Mouse (Mus musculus) pancreas, adult 10 weeks (tissue): ENCODE results near the gene 0610040J01Rik. TPM values are rescaled to one million over a fixed set of nuclear protein-coding genes. Genes with fewer than 3 reads are reported as not detected.

Experiments
- polyA plus RNA-seq: library from polyadenylated mRNA; stranded (reverse); fragments of 350-450 nt; fragmentation: Illumina TruSeq; extraction: RNeasy Lipid Tissue Mini Kit (QIAGEN cat#74804); gene quantifications from one replicate; pipeline ENCODE4 v1.2.3, GENCODE M21; 2015; ENCODE audit warnings: low read depth, low replicate concordance; ENCODE audit not compliant: insufficient read depth

The 0610040J01Rik gene
- polyA plus RNA-seq = 3.9 TPM

GRCm38 (mm10) chr5:63811819-63812508 is at the start of gene 0610040J01Rik:
0610040J01Rik (plus strand) TSS chr5:63812363.

Other genes with a start within 250 kb of the 0610040J01Rik start
- gene Nwd2, start 163.3 kb upstream of the 0610040J01Rik start, polyA plus RNA-seq = not detected
- gene Rell1, start 156.5 kb downstream of the 0610040J01Rik start, polyA plus RNA-seq = 4.6 TPM